Mouse (Mus musculus) embryonic facial prominence, embryonic 13.5 days (tissue): ENCODE results near the gene Ngfr. TPM values are rescaled to one million over a fixed set of nuclear protein-coding genes. Genes with fewer than 3 reads are reported as not detected.

ENCODE experiments used
- ATAC-seq: fragments of 200-750 bp; cut with Nextera tagmentation; 2 replicates; pipeline ENCODE4 v1.8.0; 2017; ENCODE audit warnings: low read depth; ENCODE audit not compliant: insufficient number of reproducible peaks, insufficient read depth, low FRiP score, low TSS enrichment
- H3K27ac ChIP-seq: fragments of 300-500 bp; sonication (generic); 2 replicates; pipeline ENCODE4 v1.5.1; 2015; ENCODE audit warnings: moderate library complexity, mild to moderate bottlenecking, inconsistent platforms
- H3K27me3 ChIP-seq: fragments of 300-500 bp; sonication (generic); 2 replicates; pipeline ENCODE4 v1.6.1; 2015; ENCODE audit warnings: mild to moderate bottlenecking, inconsistent platforms
- H3K36me3 ChIP-seq: fragments of 300-500 bp; sonication (generic); 2 replicates; pipeline ENCODE4 v1.6.1; 2015; ENCODE audit warnings: mild to moderate bottlenecking, inconsistent platforms
- H3K4me1 ChIP-seq: fragments of 300-500 bp; sonication (generic); 2 replicates; pipeline ENCODE4 v1.6.1; 2015; ENCODE audit warnings: inconsistent platforms
- H3K4me2 ChIP-seq: fragments of 300-500 bp; sonication (generic); 2 replicates; pipeline ENCODE4 v1.6.1; 2015; ENCODE audit warnings: moderate library complexity, mild to moderate bottlenecking, inconsistent platforms
- H3K4me3 ChIP-seq: fragments of 300-500 bp; sonication (generic); 2 replicates; pipeline ENCODE4 v1.5.1; 2015; ENCODE audit warnings: mild to moderate bottlenecking, inconsistent platforms
- H3K9ac ChIP-seq: fragments of 300-500 bp; sonication (generic); 2 replicates; pipeline ENCODE4 v1.6.1; 2015; ENCODE audit warnings: mild to moderate bottlenecking, inconsistent platforms
- H3K9me3 ChIP-seq: fragments of 300-500 bp; sonication (generic); 2 replicates; pipeline ENCODE4 v1.6.1; 2016; ENCODE audit warnings: inconsistent platforms
- WGBS: fragments of 180-500 bp; shearing (Covaris S2); methylation state at CpG from one replicate; pipeline ENCODE4 v1.1.7; 2015; ENCODE audit warnings: mixed read lengths; 5-methylcytosine and 5-hydroxymethylcytosine counted together
- polyA plus RNA-seq: library from polyadenylated mRNA; unstranded; fragments of >200 nt; fragmentation: Nextera tagmentation; extraction: Ambion mirVana; gene quantifications from 2 replicates; pipeline ENCODE4 v1.2.1, GENCODE M21; 2015

Gene Ngfr
- polyA plus RNA-seq, 1 experiment from 2014 or later: 25.4 TPM

GRCm38 (mm10) chr11:95577776-95578446, 9.6 kb downstream of the Ngfr start:
- Histone ChIP-seq H3K36me3 (0 out of 2 replicates have a peak, but pooled peaks cover 5% of the 10 kb centered on the region), H3K27ac (no peak overlapping the region), H3K27me3 (peaks cover 54% of the 10 kb centered on the region), H3K4me3 (peak overlapping the region; percentile 12), H3K9me3 (no peaks in the 10 kb centered on the region), H3K9ac (no peak overlapping the region), H3K4me1 (peaks cover 90% of the 10 kb centered on the region), H3K4me2 (peak overlapping the region; percentile 39)
- ATAC-seq: no peak
- 27% methylated on average over 39 of the region's 39 CpGs for WGBS

GRCm38 (mm10) chr11:95576299-95576698, 11.2 kb downstream of the Ngfr start:
- Histone ChIP-seq H3K36me3 (0 out of 2 replicates have a peak, but pooled peaks cover 5% of the 10 kb centered on the region), H3K9ac (no peak overlapping the region), H3K4me3 (no peak overlapping the region), H3K27ac (no peak overlapping the region), H3K4me1 (peaks cover 89% of the 10 kb centered on the region), H3K27me3 (peaks cover 40% of the 10 kb centered on the region), H3K4me2 (no peak overlapping the region), H3K9me3 (no peaks in the 10 kb centered on the region)
- WGBS: 26% methylated on average over 8 of the region's 8 CpGs
- no peak for ATAC-seq

DNA sequence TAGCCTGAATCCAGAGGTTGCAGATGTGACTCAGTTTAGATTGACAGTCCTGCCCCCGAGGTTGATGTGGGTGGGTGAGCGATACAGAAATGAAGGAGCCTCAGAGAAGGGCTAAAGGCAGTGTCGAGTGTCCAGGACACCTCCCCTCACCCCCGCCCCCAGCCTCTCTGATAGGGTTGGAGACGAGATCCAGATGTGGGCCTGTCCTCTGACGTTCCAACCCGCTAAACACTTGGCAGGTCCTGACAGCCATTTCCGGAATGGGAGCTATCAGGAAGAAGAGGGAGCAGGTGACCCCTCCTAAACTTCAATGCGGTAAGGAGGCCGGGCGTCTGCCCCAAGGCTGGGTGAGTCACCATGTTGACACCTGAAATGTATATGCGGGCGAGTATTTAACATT, 11.7 kb downstream of the Ngfr start:
- WGBS: 10% methylated on average over 13 of the region's 13 CpGs
- H3K4me2 ChIP-seq: 0 out of 2 replicates have a peak overlapping the region, but pooled peaks have one; percentile 3
- peaks cover 38% of the 10 kb centered on the region for H3K27me3 ChIP-seq

DNA sequence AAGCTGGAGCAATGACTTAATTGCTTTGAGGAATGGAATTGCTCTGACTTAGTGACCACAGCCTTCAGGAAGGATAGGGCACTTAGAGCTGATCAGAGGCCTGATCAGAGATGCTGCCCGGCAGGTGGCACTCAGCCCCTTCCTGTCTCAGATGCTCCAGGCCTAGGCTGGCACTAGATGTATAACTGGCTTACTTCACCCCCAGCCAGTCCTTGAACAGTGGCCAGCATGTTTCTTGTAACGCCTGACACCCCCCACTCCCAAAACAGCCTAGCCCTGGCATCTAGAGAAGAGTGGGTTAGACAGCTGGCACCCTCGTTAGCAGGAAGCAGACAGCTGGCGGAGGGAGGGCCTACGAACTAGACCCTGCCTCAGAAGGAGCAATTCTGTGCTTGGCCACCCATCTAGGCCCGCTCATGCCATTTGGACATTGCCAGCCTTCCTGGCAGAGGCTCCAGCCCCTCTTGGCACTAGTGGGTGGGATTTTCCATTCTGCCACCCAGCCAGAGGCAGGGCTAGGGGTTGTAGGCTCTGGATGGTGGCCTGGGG, 12.7 kb downstream of the Ngfr start:
- peak overlapping the region; percentile 40; the same call in 1 of the 2 replicates for H3K27ac ChIP-seq
- H3K27me3 ChIP-seq: peaks cover 28% of the 10 kb centered on the region
- 74% methylated on average over 6 of the region's 6 CpGs for WGBS
- ATAC-seq: no peak
- 0 out of 2 replicates have a peak overlapping the region, but pooled peaks have one; percentile 3 for H3K4me2 ChIP-seq
- no peaks in the 10 kb centered on the region for H3K9me3 ChIP-seq
- peaks cover 89% of the 10 kb centered on the region for H3K4me1 ChIP-seq
- 0 out of 2 replicates have a peak, but pooled peaks cover under 1% of the 10 kb centered on the region for H3K36me3 ChIP-seq
- 0 out of 2 replicates have a peak overlapping the region, but pooled peaks have one; percentile 27 for H3K9ac ChIP-seq
- no peak overlapping the region for H3K4me3 ChIP-seq

More for the DNA sequence above, 11.7 kb downstream of the Ngfr start:
- ATAC-seq: no peak
- peak overlapping the region; percentile 27; the same call in 1 of the 2 replicates for H3K9ac ChIP-seq
- no peaks in the 10 kb centered on the region for H3K9me3 ChIP-seq
- no peak overlapping the region for H3K4me3 ChIP-seq
- H3K4me1 ChIP-seq: peaks cover 89% of the 10 kb centered on the region
- H3K27ac ChIP-seq: 0 out of 2 replicates have a peak overlapping the region, but pooled peaks have one; percentile 40
- 0 out of 2 replicates have a peak, but pooled peaks cover 5% of the 10 kb centered on the region for H3K36me3 ChIP-seq

GRCm38 (mm10) chr11:95572227-95572626, 15.3 kb downstream of the Ngfr start:
- Histone ChIP-seq H3K9me3 (no peaks in the 10 kb centered on the region), H3K27ac (peak overlapping the region; percentile 24; the same call in 1 of the 2 replicates), H3K36me3 (no peaks in the 10 kb centered on the region), H3K27me3 (peaks cover 3% of the 10 kb centered on the region), H3K4me2 (no peak overlapping the region), H3K9ac (no peak overlapping the region), H3K4me3 (no peak overlapping the region), H3K4me1 (peaks cover 87% of the 10 kb centered on the region)
- 44% methylated on average over 3 of the region's 3 CpGs for WGBS
- ATAC-seq: no peak

- no peaks in the 10 kb centered on the region for H3K36me3 ChIP-seq
- ATAC-seq: no peak
- H3K27ac ChIP-seq: 0 out of 2 replicates have a peak overlapping the region, but pooled peaks have one; percentile 44
- H3K9me3 ChIP-seq: no peaks in the 10 kb centered on the region
- 15% methylated on average over 9 of the region's 9 CpGs for WGBS
- peaks cover 87% of the 10 kb centered on the region for H3K4me1 ChIP-seq
- H3K9ac ChIP-seq: no peak overlapping the region
- no peak overlapping the region for H3K4me2 ChIP-seq
- H3K4me3 ChIP-seq: no peak overlapping the region
- no peaks in the 10 kb centered on the region; the same call in 1 of the 2 replicates for H3K27me3 ChIP-seq
These were observed 15.8 kb downstream of the Ngfr start for GRCm38 (mm10) chr11:95571755-95572154.

- Histone ChIP-seq H3K4me2 (no peak overlapping the region), H3K36me3 (no peaks in the 10 kb centered on the region), H3K4me3 (no peak overlapping the region), H3K9me3 (no peaks in the 10 kb centered on the region), H3K9ac (peak overlapping the region; percentile 38; the same call in 1 of the 2 replicates), H3K27ac (no peak overlapping the region), H3K4me1 (peaks cover 83% of the 10 kb centered on the region), H3K27me3 (no peaks in the 10 kb centered on the region)
- WGBS: 55% methylated on average over 25 of the region's 25 CpGs
- ATAC-seq: no peak
These were observed 16.5 kb downstream of the Ngfr start for GRCm38 (mm10) chr11:95570827-95571619.

GRCm38 (mm10) chr11:95569908-95570307, 17.6 kb downstream of the Ngfr start:
- no peak overlapping the region for H3K4me2 ChIP-seq
- no peak for ATAC-seq
- WGBS: 68% methylated on average over 6 of the region's 6 CpGs

DNA sequence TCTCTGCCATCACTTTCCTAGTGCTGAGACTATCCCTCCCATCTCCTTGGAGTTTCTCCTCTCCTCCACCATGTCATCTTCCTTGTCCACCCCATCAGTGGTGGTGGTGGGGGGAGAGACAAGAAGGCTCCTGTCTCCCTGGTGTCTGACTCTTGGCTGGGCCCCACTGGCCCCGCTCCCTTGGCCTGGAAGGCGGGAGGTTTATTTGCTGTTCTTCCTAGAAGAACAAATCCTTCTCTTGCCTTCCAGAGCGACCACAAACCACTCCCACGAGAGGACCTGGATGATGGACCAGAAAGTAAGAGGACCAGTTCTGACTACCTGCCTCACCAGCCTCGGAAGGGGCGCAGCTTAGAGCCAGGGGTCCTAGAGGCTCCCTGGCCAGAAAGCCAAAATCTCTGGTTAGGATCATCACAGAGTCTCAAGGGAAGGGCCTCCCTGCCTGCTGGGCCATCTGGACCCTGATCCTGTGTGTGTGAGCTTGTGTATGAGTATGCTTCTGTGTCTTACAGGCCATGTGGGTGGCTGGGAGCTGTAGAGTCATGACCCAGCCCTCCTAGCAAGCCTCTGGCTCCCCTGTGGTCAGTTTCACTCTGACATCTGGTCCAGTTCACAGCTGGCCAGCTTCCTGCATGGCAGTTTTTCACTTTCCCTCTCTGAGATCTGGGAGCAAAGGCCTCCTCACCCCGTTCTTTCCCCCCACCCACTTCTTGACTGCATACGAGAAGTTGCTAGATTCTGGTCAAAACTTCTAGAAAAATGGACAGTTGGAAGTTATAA, 19.4 kb downstream of the Ngfr start:
- 64% methylated on average over 8 of the region's 8 CpGs for WGBS
- H3K9ac ChIP-seq: peak overlapping the region; percentile 49; the same call in 1 of the 2 replicates
- ATAC-seq: no peak
- H3K9me3 ChIP-seq: no peaks in the 10 kb centered on the region
- no peak overlapping the region for H3K4me2 ChIP-seq
- H3K4me1 ChIP-seq: peaks cover 70% of the 10 kb centered on the region
- no peaks in the 10 kb centered on the region for H3K27me3 ChIP-seq
- no peak overlapping the region for H3K4me3 ChIP-seq
- H3K27ac ChIP-seq: peak overlapping the region; percentile 55; the same call in 1 of the 2 replicates
- no peaks in the 10 kb centered on the region for H3K36me3 ChIP-seq

More at GRCm38 (mm10) chr11:95569908-95570307, 17.6 kb downstream of the Ngfr start:
- H3K9ac ChIP-seq: no peak overlapping the region
- H3K4me1 ChIP-seq: peaks cover 80% of the 10 kb centered on the region
- H3K27me3 ChIP-seq: no peaks in the 10 kb centered on the region
- no peaks in the 10 kb centered on the region for H3K36me3 ChIP-seq
- H3K9me3 ChIP-seq: no peaks in the 10 kb centered on the region
- H3K4me3 ChIP-seq: no peak overlapping the region
- H3K27ac ChIP-seq: no peak overlapping the region

DNA sequence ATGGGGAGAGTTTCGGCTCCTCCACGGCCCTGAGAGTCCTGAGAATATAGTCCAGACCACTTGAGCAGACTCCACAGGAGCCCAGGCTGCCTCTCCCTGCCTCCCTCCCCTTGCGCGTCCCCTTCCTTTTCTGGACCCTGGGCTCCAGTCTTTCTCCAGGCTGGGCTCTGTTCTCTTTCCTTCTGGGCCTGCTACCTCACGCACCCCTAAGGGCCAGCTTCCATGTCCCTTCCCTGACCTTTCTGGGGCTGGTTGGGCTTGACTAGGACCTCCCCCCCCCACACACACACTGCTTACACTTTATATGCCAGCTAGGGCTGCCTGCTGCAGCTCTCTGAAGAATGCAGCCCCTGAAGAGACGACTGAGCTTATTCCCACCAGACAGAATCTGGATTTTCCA, 20.2 kb downstream of the Ngfr start:
- no peaks in the 10 kb centered on the region for H3K36me3 ChIP-seq
- 50% methylated on average over 6 of the region's 6 CpGs for WGBS
- no peak overlapping the region for H3K4me2 ChIP-seq
- H3K27me3 ChIP-seq: no peaks in the 10 kb centered on the region
- no peak overlapping the region for H3K9ac ChIP-seq
- H3K4me1 ChIP-seq: peaks cover 64% of the 10 kb centered on the region
- peak overlapping the region; percentile 55; the same call in 1 of the 2 replicates for H3K27ac ChIP-seq
- ATAC-seq: no peak
- no peaks in the 10 kb centered on the region for H3K9me3 ChIP-seq
- H3K4me3 ChIP-seq: no peak overlapping the region
